Mouse (Mus musculus): ENCODE results near the gene Luc7l. TPM values are rescaled to one million over a fixed set of nuclear protein-coding genes. Genes with fewer than 3 reads are reported as not detected.

The Luc7l gene
- polyA plus RNA-seq, 1 experiment from 2014 or later, result 87.0 TPM

Other genes with a start within 250 kb of the Luc7l start
- 12.8 and 23.0 TPM in 2 replicates for gene Rab11fip3, start 183.3 kb upstream of the Luc7l start, polyA plus RNA-seq (2015; fragmentation: Nextera tagmentation; extraction: Ambion mirVana)
- gene Decr2, start 162.6 kb upstream of the Luc7l start, polyA plus RNA-seq (2015; fragmentation: Nextera tagmentation; extraction: Ambion mirVana), result 45.6 and 45.7 TPM in 2 replicates
- 22.9 and 23.2 TPM in 2 replicates for gene Nme4, start 157.3 kb upstream of the Luc7l start, polyA plus RNA-seq (2015; fragmentation: Nextera tagmentation; extraction: Ambion mirVana)
- gene Tmem8, start 139.6 kb upstream of the Luc7l start, polyA plus RNA-seq (2015; fragmentation: Nextera tagmentation; extraction: Ambion mirVana), result 4.0 and 4.2 TPM in 2 replicates
- gene Mrpl28, start 129.4 kb upstream of the Luc7l start, polyA plus RNA-seq (2015; fragmentation: Nextera tagmentation; extraction: Ambion mirVana), result 188 and 195 TPM in 2 replicates
- gene Axin1, start 114.2 kb upstream of the Luc7l start, polyA plus RNA-seq (2015; fragmentation: Nextera tagmentation; extraction: Ambion mirVana), result 6.2 and 7.1 TPM in 2 replicates
- 0.14 TPM in 1 of 2 replicates, not detected in the other for gene Pdia2, start 53.8 kb upstream of the Luc7l start, polyA plus RNA-seq (2015; fragmentation: Nextera tagmentation; extraction: Ambion mirVana)
- gene Rgs11, start 49.9 kb upstream of the Luc7l start, polyA plus RNA-seq (2015; fragmentation: Nextera tagmentation; extraction: Ambion mirVana), result 23.8 and 24.3 TPM in 2 replicates
- gene Arhgdig, start 45.1 kb upstream of the Luc7l start, polyA plus RNA-seq (2015; fragmentation: Nextera tagmentation; extraction: Ambion mirVana), result 215 and 262 TPM in 2 replicates
- 35.9 and 39.5 TPM in 2 replicates for gene Fam234a, start 8.7 kb upstream of the Luc7l start, polyA plus RNA-seq (2015; fragmentation: Nextera tagmentation; extraction: Ambion mirVana)
- 1.9 and 2.2 TPM in 2 replicates for gene Neurl1b, start 161.9 kb downstream of the Luc7l start, polyA plus RNA-seq (2015; fragmentation: Nextera tagmentation; extraction: Ambion mirVana)